Mouse (Mus musculus) ovary, adult 10 weeks (tissue): ENCODE results near the gene Fzd7. TPM values are rescaled to one million over a fixed set of nuclear protein-coding genes. Genes with fewer than 3 reads are reported as not detected.

ENCODE experiments used
- polyA plus RNA-seq: library from polyadenylated mRNA; stranded (reverse); fragments of 350-450 nt; fragmentation: Illumina TruSeq; extraction: RNeasy Lipid Tissue Mini Kit (QIAGEN cat#74804); gene quantifications from one replicate; pipeline ENCODE4 v1.2.3, GENCODE M21; 2014

Gene Fzd7
- 42.2 TPM for polyA plus RNA-seq

DNA sequence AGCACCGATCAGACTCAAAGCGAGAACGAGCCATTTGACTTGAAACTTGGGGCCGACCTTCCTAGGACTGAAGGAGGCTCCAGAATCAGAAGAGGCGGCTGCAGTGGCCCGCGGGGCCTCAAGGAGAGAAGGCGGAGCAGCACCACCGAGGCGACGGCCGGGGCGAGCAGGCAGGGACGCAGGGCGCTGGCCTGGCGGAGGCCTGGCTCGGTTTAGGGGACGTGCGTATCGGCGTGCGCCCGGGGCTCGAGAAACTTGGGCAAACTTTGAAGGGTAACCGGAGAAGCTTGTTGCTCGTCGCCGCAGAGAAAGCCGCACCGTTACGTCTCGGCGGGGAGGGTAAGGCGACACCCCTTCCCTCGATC is at the start of gene Fzd7:
TSS of gene Fzd7 (plus strand) at position 94 of the 365 bp plus-strand sequence.

DNA sequence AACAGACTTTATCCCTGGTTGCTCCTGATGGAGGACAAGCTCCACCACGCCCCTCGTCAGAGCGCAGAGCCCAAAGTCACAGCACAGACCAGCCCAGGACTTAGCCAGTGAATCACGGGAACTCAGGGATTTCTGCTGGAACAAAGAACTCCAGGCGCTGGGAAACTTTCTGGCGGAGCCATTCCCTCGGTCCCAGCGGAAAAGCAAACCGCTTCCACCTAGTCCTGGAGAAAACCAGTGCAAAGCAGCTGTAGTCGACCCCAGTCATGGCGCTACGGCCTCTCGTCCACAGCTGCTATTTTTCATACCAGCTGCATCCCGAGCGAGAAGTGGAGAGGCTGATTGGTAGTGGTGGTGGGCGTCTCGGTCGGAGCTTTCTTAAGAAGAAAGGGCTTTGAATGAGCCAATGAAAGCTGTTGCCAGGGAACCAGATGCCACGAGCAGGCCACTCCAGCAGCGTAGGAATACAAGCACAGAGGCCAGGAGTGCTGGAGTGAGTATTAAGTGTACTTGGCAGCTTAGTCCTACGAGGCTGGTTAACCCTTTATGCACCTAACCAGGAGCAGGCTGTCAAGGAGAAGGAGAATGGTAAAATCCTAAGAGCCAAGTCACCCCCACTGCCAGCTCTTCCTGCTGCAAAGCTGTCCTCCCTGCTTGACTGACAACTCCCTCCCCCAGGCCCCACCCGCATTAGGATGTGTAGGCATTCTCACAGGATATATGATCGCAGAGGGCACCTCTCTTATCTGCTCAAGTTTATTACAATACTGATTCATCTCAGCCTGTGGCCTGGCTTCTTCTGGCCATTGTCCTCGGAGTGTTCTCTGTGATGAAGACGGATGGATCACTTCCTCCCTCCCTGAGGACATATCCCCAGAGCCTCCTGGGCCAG is 34.0 kb downstream of the Fzd7 start, which contains the start of gene Gm973:
TSS of gene Gm973 (plus strand) at position 239 of the 892 bp plus-strand sequence.

Other genes with a start within 250 kb of the Fzd7 start
- gene Als2, start 245.2 kb upstream of the Fzd7 start, polyA plus RNA-seq, result 7.2 TPM
- not detected for gene Cdk15, start 225.5 kb upstream of the Fzd7 start, polyA plus RNA-seq
- 17.5 TPM for gene Gm973, start 33.8 kb downstream of the Fzd7 start, polyA plus RNA-seq
- gene Sumo1, start 188.4 kb downstream of the Fzd7 start, polyA plus RNA-seq, result 811 TPM
- gene Nop58, start 202.5 kb downstream of the Fzd7 start, polyA plus RNA-seq, result 833 TPM